Comparison of ENCODE assay signal across 9 mouse cellular contexts in genomic region chr11:115747351-115747750, GRCm38 (mm10). TPM values are rescaled to one million over a fixed set of nuclear protein-coding genes. Genes with fewer than 3 reads are reported as not detected.
DNase-seq lines count a peak whose midpoint lies in the region; ATAC-seq and TF ChIP-seq lines count a peak whose summit lies in the region.
"Had no signal": no experiment of that assay in that cellular context is flagged by ENCODE, and none has a peak within 500 bp of the region (broad histone marks: within the 10 kb centered on the region; RNA-seq: fewer than 3 reads in every experiment).

No protein-coding gene starts in this region.

- H3K27ac ChIP-seq in lung, embryonic 15.5 days: no peak overlapping the region
- H3K27ac ChIP-seq in forebrain, embryonic 15.5 days (replicated peaks): no peak overlapping the region
- no peak overlapping the region for H3K27ac ChIP-seq in liver, embryonic 14.5 days

- no peak for TF ChIP-seq CTCF in liver, embryonic 14.5 days (IDR thresholded peaks at IDR 0.05; ENCODE audit: low read depth)

- peaks cover 8% of the 10 kb centered on the region; the same call in 1 of the 2 replicates for H3K4me1 ChIP-seq in lung, embryonic 15.5 days
- peaks cover 12% of the 10 kb centered on the region for H3K4me1 ChIP-seq in forebrain, embryonic 15.5 days
- peaks cover 0 to 4% of the 10 kb centered on the region in 2 experiments; a peak in 1 of 4 replicates for H3K4me1 ChIP-seq in liver, embryonic 14.5 days (replicated peaks; ENCODE audit: control insufficient read depth in 2 of 2, insufficient read depth in 2 of 2, low read length in 1 of 2)

- DNase-seq in lung, postnatal 4 days: no peak
- no peak for DNase-seq in liver, embryonic 14.5 days (ENCODE audit: low read depth in 3 of 3, low spot score in 3 of 3)
- peak; percentile 23 for DNase-seq in thymus, postnatal 25 days
- no peak for DNase-seq in urinary bladder, adult 18-20 months (ENCODE audit: low spot score in 2 of 2)
- no peak for DNase-seq in layer of hippocampus, adult 9-11 months
- DNase-seq in left cerebral cortex, postnatal 14 days (ENCODE audit: low spot score in 2 of 2): no peak

- peak overlapping the region; percentile 34; the same call in 1 of the 2 replicates for H3K4me2 ChIP-seq in lung, embryonic 15.5 days
- peak overlapping the region; percentile 44 for H3K4me2 ChIP-seq in forebrain, embryonic 15.5 days (replicated peaks)
- H3K4me2 ChIP-seq in liver, embryonic 14.5 days (ENCODE audit: low read depth): 0 out of 2 replicates have a peak overlapping the region, but pooled peaks have one; percentile 16

- no peak for ATAC-seq in lung, embryonic 15.5 days (ENCODE audit: borderline replicate concordance, extremely low read depth, low FRiP score, low TSS enrichment)
- no peak for ATAC-seq in forebrain, embryonic 15.5 days (replicated peaks)
- ATAC-seq in liver, embryonic 14.5 days (ENCODE audit: insufficient read depth): no peak

- no peaks in the 10 kb centered on the region for H3K9me3 ChIP-seq in lung, embryonic 15.5 days
- H3K9me3 ChIP-seq in forebrain, embryonic 15.5 days: no peaks in the 10 kb centered on the region
- H3K9me3 ChIP-seq in liver, embryonic 14.5 days (ENCODE audit: control insufficient read depth, low read length): no peaks in the 10 kb centered on the region

- 8% methylated on average over 10 of the region's 15 CpGs for WGBS in lung, embryonic 15.5 days
- WGBS in forebrain, embryonic 15.5 days: 10% methylated on average over 14 of the region's 15 CpGs
- WGBS in liver, embryonic 14.5 days (ENCODE audit: insufficient replicate concordance): 10% methylated on average over 11 of the region's 15 CpGs

- no peaks in the 10 kb centered on the region for H3K36me3 ChIP-seq in lung, embryonic 15.5 days
- no peaks in the 10 kb centered on the region for H3K36me3 ChIP-seq in forebrain, embryonic 15.5 days
- no peaks in the 10 kb centered on the region for H3K36me3 ChIP-seq in liver, embryonic 14.5 days (replicated peaks; ENCODE audit: control insufficient read depth, insufficient read depth, low read depth)

- H3K9ac ChIP-seq in lung, embryonic 15.5 days: no peak overlapping the region
- no peak overlapping the region; the same call in 1 of the 2 replicates for H3K9ac ChIP-seq in forebrain, embryonic 15.5 days (replicated peaks)
- H3K9ac ChIP-seq in liver, embryonic 14.5 days (replicated peaks): no peak overlapping the region

- intact Hi-C loops in left cerebral cortex, postnatal 14 days (cut with DNase I): no loop called here

- H3K27me3 ChIP-seq in lung, embryonic 15.5 days: no peaks in the 10 kb centered on the region
- no peaks in the 10 kb centered on the region for H3K27me3 ChIP-seq in forebrain, embryonic 15.5 days
- H3K27me3 ChIP-seq in liver, embryonic 14.5 days (ENCODE audit: control insufficient read depth, insufficient read depth, low read length): no peaks in the 10 kb centered on the region

- TF ChIP-seq EP300 in liver, embryonic 14.5 days (IDR thresholded peaks at IDR 0.05; ENCODE audit: low read depth): no peak

- peak overlapping the region; percentile 13; the same call in 1 of the 2 replicates for H3K4me3 ChIP-seq in lung, embryonic 15.5 days
- H3K4me3 ChIP-seq in forebrain, embryonic 15.5 days: peak overlapping the region; percentile 27
- H3K4me3 ChIP-seq in liver, embryonic 14.5 days (ENCODE audit: insufficient read depth in 1 of 2, low read depth in 2 of 2, low read length in 2 of 2): no peak overlapping the region
- H3K4me3 ChIP-seq: megakaryocyte, embryonic 14.5 days had no signal

RNA-seq across cellular contexts. Expression of gene Tmem94, which starts 17.9 kb away (rescaled TPM):
- 23.1 and 24.6 TPM in 2 replicates for polyA plus RNA-seq in lung, embryonic 15.5 days (2015; fragmentation: Nextera tagmentation; extraction: Ambion mirVana)
- polyA plus RNA-seq in forebrain, embryonic 15.5 days (2015; fragmentation: Nextera tagmentation; extraction: Ambion mirVana): 27.6 and 29.8 TPM in 2 replicates
- 11.0 and 13.8 TPM in 2 replicates for polyA plus RNA-seq in liver, embryonic 14.5 days (2012; rRNA removed)
- 3.7 and 6.1 TPM in 2 replicates for polyA plus RNA-seq in liver, embryonic 14.5 days (2014; fragmentation: Nextera tagmentation; extraction: Ambion mirVana)
- 10 to 100 TPM; 48.1 to 51.4 TPM for total RNA-seq in left cerebral cortex, postnatal 14 days (2021)

RNA-seq across cellular contexts. Expression of gene Grb2, which starts 39.0 kb away (rescaled TPM):
- 85.6 and 91.0 TPM in 2 replicates for polyA plus RNA-seq in lung, embryonic 15.5 days (2015; fragmentation: Nextera tagmentation; extraction: Ambion mirVana)
- 180 and 199 TPM in 2 replicates for polyA plus RNA-seq in forebrain, embryonic 15.5 days (2015; fragmentation: Nextera tagmentation; extraction: Ambion mirVana)
- 15.7 and 22.4 TPM in 2 replicates for polyA plus RNA-seq in liver, embryonic 14.5 days (2012; rRNA removed)
- polyA plus RNA-seq in liver, embryonic 14.5 days (2014; fragmentation: Nextera tagmentation; extraction: Ambion mirVana): 26.0 and 30.1 TPM in 2 replicates
- 100 to 1,000 TPM; 183 to 190 TPM for total RNA-seq in left cerebral cortex, postnatal 14 days (2021)

Comparison
In these comparisons a context has a peak if more than half of its experiments do, and no peak if none do; other contexts are left out.
1. H3K4me3 ChIP-seq: peak in lung, embryonic 15.5 days (single experiment) and forebrain, embryonic 15.5 days (single experiment); none in liver, embryonic 14.5 days (0 of 2).
2. Peak in every context shown above with its lines, with median percentiles within 50 percentile points of each other: H3K4me2 ChIP-seq.